Mouse (Mus musculus): ENCODE results near the gene Prmt7.
"Not testable (repeated sequence)": the region's sequence is repeated elsewhere in the genome, so short reads cannot be mapped to it uniquely, and the experiment has no call there.

The Prmt7 gene

GRCm38 (mm10) chr8:106210821-106211345 is at the start of gene Prmt7, which contains the start of gene Slc7a6os:
Prmt7 (plus strand) TSS chr8:106210936.
Slc7a6os (minus strand) TSS chr8:106210935.
- DNase-seq (ENCODE audit: low read depth, low spot score): peak; percentile 94

DNA sequence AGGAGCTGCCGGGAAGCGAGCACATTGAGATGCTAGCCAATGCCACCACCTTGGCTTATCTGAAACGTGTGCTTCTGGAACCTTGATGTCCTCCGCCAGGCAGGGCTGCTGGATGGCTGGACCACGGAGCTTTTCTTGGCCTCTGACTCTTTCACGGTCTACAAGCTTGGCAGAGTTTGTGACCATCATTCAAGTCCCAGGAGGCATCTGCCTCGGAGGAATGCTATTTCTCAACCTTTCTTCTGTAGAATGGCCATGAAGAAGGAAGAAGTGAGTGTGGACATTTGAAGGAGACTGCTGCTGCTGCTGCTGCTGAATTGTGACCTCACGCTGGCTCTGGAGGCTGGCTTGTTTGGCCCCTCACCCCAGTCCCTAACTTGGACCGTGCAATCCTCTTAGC is 47.5 kb upstream of the Prmt7 start:
- no peak for DNase-seq (ENCODE audit: low read depth, low spot score)

GRCm38 (mm10) chr8:106165460-106165859 is 45.3 kb upstream of the Prmt7 start:
- DNase-seq (ENCODE audit: low read depth, low spot score): no peak

- DNase-seq (ENCODE audit: low read depth, low spot score): peak; percentile 52
Observed at GRCm38 (mm10) chr8:106168356-106169016, 42.2 kb upstream of the Prmt7 start, which contains the start of gene Slc7a6. Slc7a6 (plus strand) TSS chr8:106168857.

DNA sequence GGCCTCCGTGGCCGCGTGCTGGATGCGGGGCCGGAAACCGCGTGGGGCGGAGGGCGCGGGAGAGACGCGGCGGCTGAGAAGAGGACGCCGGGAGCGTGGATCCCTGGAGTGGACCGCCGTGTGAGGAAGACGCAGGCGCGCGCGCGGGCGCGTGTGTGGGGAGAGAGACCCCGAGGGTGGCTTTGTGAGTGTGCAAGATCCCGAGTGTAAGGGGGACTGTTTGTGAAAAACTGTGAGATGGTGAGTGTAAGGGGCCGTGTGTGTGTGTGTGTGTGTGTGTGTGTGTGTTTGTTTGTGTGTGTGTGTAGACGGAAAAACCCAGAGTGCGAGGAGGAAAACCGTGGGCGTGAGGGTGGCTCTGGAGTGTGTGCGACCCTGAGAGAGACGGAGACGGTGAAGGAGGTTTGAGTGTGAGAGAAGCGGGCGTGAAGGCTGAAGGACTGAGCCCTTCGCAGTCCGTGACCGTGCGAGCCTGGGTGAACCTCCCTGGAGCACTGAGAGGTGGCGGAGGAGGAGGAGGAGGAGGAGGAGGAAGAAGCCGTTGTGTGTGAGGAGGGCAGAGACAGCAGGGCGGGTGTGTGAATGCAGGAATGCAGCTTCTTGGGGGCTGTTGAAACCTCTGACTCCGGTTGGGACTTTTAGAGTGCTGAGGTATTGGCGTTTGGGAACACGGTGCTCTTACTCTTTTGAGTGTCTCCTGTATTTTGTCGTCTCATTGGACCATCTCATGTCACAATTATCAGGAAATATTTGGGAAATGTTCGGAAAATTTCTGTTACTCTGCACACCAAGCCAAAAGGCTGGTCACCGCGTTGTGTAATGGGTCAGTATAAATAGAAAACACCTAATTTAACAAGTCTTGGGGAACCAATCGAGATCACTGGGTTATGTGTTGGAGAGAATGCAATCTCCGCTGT is 41.5 kb upstream of the Prmt7 start:
- DNase-seq (ENCODE audit: low read depth, low spot score): peak; percentile 24

DNA sequence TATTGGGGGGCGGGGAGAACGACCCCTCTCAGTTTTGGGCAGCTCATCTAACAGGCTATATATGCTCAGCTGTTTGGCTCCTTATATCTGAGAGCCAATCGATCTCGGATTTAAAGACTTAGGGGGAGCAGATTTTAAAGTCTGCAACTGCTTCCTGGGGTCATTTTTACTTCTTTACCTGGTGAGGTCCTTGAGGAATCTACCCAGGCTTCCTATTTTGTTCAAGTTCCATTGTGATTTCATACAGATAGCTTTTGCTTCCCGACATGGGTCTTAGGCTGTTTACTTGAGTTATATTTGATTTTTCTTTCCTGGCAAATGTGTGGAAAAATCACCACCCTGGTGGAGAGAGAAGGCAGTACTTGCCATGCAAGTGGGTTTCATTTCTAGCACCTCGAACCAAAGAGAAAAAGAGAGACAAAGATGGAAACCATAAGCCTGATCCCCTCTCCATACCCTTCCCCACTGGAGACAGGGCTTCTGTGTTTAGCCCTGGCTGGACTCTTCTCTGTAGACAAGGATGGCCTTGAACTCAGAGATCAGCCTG is 40.7 kb upstream of the Prmt7 start:
- no peak for DNase-seq (ENCODE audit: low read depth, low spot score)

- DNase-seq (ENCODE audit: low read depth, low spot score): no peak
Observed at GRCm38 (mm10) chr8:106173566-106173965, 37.2 kb upstream of the Prmt7 start.

DNA sequence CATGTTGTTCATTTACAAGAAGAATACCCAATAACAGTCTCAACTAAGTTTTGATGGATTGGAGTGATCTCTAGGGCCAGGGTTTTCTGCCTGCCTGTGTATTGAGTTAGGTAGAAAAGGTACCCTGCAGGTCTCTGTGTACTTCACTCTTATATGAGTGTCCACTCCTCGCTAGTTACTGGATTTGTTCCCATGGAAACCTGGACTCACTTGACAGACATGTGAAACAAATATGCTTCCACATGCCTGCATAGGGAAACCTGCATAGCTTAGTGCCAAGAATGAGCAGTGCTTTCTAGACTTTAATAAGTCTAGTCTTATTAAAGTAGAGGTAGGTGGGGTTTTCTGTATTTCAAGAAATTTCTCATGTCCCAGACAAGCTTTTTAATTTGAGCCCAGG is 33.8 kb upstream of the Prmt7 start:
- DNase-seq (ENCODE audit: low read depth, low spot score): no peak

DNA sequence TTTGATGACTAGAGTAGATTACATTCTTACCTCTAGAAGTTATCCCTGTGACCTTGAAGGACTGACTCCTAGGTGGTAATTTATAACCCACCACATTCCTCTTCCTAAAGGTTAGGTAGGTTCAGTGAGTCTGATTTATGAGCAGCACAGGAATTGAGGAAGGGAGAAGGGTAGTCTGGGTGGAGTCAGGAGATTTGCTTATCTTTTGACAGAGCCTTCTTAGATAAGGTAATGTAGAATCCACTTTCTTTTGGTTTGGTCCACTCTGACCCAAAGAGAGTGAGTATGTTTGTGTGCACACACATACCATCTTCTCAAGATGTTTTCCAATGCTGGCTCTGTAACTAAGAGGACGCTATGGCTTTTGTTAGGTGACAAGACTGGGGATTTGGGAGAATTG is 33.1 kb upstream of the Prmt7 start:
- DNase-seq (ENCODE audit: low read depth, low spot score): no peak

DNA sequence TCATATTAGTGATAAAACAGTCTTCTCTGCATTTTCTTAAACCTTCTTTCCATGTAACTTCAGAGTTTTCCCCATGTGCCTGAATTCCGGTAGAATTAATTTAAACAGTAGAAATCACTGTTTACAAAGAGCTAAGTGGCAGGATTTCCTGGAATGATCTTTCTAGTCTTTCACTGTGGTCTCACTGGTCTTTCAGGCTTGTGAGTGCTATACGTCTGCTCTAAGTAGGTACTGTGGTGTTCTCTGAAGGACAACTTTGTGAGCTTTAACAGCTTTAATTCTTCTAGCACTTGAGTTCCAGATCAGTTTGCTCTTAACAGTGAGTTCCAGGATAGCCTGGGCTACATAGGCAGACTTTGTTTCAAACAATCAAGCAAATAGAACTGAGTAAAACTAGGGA is 32.3 kb upstream of the Prmt7 start:
- DNase-seq (ENCODE audit: low read depth, low spot score): no peak

GRCm38 (mm10) chr8:106185628-106186270 is 25.0 kb upstream of the Prmt7 start:
- DNase-seq (ENCODE audit: low read depth, low spot score): no peak

GRCm38 (mm10) chr8:106186394-106186793 is 24.3 kb upstream of the Prmt7 start:
- no peak for DNase-seq (ENCODE audit: low read depth, low spot score)

DNA sequence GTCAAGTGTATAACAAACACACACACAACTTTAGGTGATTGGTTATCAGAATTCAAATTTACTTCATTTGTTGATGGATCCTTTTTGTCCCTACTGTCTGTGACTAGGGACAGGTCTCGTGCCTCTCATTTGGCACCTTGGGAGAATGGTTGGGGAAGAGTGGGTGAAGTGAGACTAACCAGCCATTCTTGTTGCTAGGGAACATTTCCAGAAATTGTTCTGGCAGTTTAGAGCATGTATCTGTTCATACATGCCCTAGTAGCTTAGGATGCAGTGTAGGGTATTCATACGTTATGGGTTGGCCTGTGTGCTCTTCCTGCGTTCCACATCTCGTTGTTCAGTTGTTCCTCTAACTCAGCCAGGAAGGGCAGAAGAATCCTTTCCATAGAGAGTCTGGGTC is 21.6 kb upstream of the Prmt7 start:
- DNase-seq (ENCODE audit: low read depth, low spot score): no peak

DNA sequence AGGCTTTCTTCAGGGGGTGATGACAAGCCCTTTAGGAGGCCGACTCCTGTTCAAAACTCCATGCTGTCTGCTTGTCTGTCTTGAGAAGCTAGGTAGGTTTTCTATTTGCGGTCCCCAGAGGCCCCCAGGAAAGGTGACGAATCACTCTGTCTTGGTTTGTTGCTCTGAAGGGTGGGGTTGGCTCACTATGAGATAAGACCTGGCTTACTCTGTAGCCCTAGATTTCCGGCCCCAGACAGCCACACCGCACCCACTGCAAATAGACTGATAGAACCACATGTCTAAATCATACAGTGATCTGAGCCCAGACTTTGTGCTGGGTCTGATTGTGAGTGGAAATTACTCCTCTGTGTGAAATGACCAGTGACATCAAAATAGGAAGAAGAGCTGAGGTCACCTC is 19.1 kb upstream of the Prmt7 start:
- no peak for DNase-seq (ENCODE audit: low read depth, low spot score)

DNA sequence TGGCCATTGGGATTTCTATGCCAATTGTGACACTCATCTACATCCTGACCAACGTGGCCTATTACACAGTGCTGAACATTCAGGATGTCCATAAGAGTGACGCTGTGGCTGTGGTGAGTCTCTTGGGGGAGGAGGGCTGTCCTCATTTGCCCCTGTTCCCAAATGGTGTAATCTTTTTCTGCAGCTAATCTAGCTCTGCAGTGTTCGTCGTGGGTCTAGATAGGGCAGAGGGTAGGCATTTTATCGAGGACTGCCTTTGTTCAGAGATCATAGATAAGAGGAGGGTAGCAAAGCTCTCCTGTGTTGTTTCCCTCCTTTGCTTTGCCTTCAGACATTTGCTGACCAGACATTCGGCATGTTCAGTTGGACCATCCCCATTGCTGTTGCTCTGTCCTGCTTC is 17.6 kb upstream of the Prmt7 start:
- no peak for DNase-seq (ENCODE audit: low read depth, low spot score)

GRCm38 (mm10) chr8:106194062-106194461 is 16.7 kb upstream of the Prmt7 start:
- DNase-seq (ENCODE audit: low read depth, low spot score): no peak

GRCm38 (mm10) chr8:106198741-106199140 is 12.0 kb upstream of the Prmt7 start:
- DNase-seq (ENCODE audit: low read depth, low spot score): no peak

GRCm38 (mm10) chr8:106199596-106199995 is 11.1 kb upstream of the Prmt7 start:
- DNase-seq (ENCODE audit: low read depth, low spot score): not testable (repeated sequence)

- no peak for DNase-seq (ENCODE audit: low read depth, low spot score)
Observed at GRCm38 (mm10) chr8:106210035-106210731, 553 bp upstream of the Prmt7 start.

DNA sequence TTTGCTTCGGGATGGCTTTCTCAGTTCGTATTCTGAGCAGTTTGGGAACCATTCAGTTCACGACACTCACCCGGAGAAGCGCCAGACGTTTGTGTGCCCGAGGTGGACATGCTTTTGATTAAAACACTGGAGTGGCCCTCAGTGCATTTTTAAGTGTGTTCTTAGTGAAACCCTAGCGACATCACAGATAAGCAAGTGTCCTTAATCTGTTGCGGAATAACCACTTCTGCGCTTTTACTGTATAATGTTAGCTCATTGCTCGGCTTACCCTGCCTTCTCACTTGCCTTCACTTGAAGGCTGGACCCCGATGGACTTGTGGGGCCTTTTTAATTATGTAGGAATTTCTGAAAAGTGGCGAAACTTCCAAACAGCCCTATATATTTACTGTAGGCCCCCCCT is 685 bp downstream of the Prmt7 start:
- DNase-seq (ENCODE audit: low read depth, low spot score): no peak

DNA sequence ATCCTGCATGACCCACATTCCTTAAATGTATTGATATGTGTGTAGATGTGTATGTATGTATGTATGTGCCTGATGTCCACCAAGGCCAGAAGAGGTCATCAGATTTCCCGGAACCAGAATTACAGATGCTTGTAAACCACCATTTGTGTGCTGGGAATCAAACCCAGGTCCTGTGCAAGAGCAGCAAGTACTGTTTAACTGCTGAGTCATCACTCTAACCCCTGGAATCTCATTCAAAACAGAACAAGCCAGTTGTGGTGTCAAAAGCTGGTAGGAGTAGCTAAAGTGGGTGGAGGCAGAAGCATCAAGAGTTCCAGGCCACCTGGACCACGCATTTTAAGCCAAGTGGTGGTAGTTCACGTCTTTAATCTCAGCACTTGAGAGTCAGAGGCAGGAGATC is 3.2 kb downstream of the Prmt7 start:
- no peak for DNase-seq (ENCODE audit: low read depth, low spot score)

Data from WW6 (cell line).